Mouse (Mus musculus): Measurements from ENCODE around the gene Cspg4. TPM values are rescaled to one million over a fixed set of nuclear protein-coding genes. Genes with fewer than 3 reads are reported as not detected.

The Cspg4 gene
- 7.1 TPM for polyA plus RNA-seq (2014; fragmentation: Illumina TruSeq; extraction: RNeasy Lipid Tissue Mini Kit (QIAGEN cat#74804); ENCODE audit: insufficient read depth, low read depth, low replicate concordance)

GRCm38 (mm10) chr9:56864832-56865231 lies at the start of gene Cspg4:
Gene Cspg4, plus strand, starts transcription at chr9:56865033.

GRCm38 (mm10) chr9:56864216-56864729 lies 560 bp upstream of the Cspg4 start, which contains the start of gene Odf3l1:
Gene Odf3l1, minus strand, starts transcription at chr9:56864679.

GRCm38 (mm10) chr9:56928041-56928811 lies 63.4 kb downstream of the Cspg4 start, which contains the start of gene Snx33:
Gene Snx33, minus strand, starts transcription at chr9:56928371.

GRCm38 (mm10) chr9:56937223-56938160 lies 72.7 kb downstream of the Cspg4 start, which contains the start of gene Imp3:
Gene Imp3, plus strand, starts transcription at chr9:56937475.

Other genes with a start within 250 kb of the Cspg4 start
- gene Lingo1, start 68.6 kb upstream of the Cspg4 start, polyA plus RNA-seq (2014; fragmentation: Illumina TruSeq; extraction: RNeasy Lipid Tissue Mini Kit (QIAGEN cat#74804); ENCODE audit: insufficient read depth, low read depth, low replicate concordance): 0.58 TPM
- not detected for gene Odf3l1, start 354 bp upstream of the Cspg4 start, polyA plus RNA-seq (2014; fragmentation: Illumina TruSeq; extraction: RNeasy Lipid Tissue Mini Kit (QIAGEN cat#74804); ENCODE audit: insufficient read depth, low read depth, low replicate concordance)
- gene Snx33, start 63.3 kb downstream of the Cspg4 start, polyA plus RNA-seq (2014; fragmentation: Illumina TruSeq; extraction: RNeasy Lipid Tissue Mini Kit (QIAGEN cat#74804); ENCODE audit: insufficient read depth, low read depth, low replicate concordance): 11.3 TPM
- gene Imp3, start 72.4 kb downstream of the Cspg4 start, polyA plus RNA-seq (2014; fragmentation: Illumina TruSeq; extraction: RNeasy Lipid Tissue Mini Kit (QIAGEN cat#74804); ENCODE audit: insufficient read depth, low read depth, low replicate concordance): 99.3 TPM
- 11.3 TPM for gene Snupn, start 85.8 kb downstream of the Cspg4 start, polyA plus RNA-seq (2014; fragmentation: Illumina TruSeq; extraction: RNeasy Lipid Tissue Mini Kit (QIAGEN cat#74804); ENCODE audit: insufficient read depth, low read depth, low replicate concordance)
- 15.0 TPM for gene Ptpn9, start 129.9 kb downstream of the Cspg4 start, polyA plus RNA-seq (2014; fragmentation: Illumina TruSeq; extraction: RNeasy Lipid Tissue Mini Kit (QIAGEN cat#74804); ENCODE audit: insufficient read depth, low read depth, low replicate concordance)
- gene Sin3a, start 207.0 kb downstream of the Cspg4 start, polyA plus RNA-seq (2014; fragmentation: Illumina TruSeq; extraction: RNeasy Lipid Tissue Mini Kit (QIAGEN cat#74804); ENCODE audit: insufficient read depth, low read depth, low replicate concordance): 13.1 TPM

Measured in lung, adult 10 weeks (tissue).